Mouse (Mus musculus) NIH3T3 (cell line): ENCODE results near the gene Adgrl3.

ENCODE experiments used
- DNase-seq: peaks from one replicate; pipeline ENCODE4 v3.0.0-alpha.2; 2012; ENCODE audit warnings: low read depth

Gene Adgrl3

GRCm38 (mm10) chr5:81076377-81076776 lies 56.4 kb downstream of the Adgrl3 start:
- no peak for DNase-seq

GRCm38 (mm10) chr5:81077031-81077430 lies 57.1 kb downstream of the Adgrl3 start:
- DNase-seq = peak; percentile 27

DNA sequence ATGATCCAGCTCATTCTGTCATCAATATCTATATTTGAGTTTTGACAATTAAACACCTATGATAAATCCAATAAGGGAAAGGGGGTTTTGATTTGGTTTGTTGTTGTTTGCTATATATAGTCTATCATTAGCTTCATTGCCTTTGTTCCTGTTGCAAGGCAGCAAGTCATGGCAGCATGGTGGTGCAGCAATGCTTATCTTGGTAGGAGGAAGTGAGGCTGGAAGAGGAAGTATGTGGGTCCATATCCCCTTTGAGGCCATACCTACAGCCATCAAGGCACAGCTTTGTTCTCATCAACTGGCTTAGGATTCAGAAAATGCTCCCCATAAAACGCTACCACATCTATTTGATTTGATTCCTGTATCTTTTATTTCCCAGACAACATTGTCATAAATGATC lies 58.1 kb downstream of the Adgrl3 start:
- DNase-seq = no peak

GRCm38 (mm10) chr5:81083698-81084360 lies 63.9 kb downstream of the Adgrl3 start:
- peak; percentile 70 for DNase-seq

DNA sequence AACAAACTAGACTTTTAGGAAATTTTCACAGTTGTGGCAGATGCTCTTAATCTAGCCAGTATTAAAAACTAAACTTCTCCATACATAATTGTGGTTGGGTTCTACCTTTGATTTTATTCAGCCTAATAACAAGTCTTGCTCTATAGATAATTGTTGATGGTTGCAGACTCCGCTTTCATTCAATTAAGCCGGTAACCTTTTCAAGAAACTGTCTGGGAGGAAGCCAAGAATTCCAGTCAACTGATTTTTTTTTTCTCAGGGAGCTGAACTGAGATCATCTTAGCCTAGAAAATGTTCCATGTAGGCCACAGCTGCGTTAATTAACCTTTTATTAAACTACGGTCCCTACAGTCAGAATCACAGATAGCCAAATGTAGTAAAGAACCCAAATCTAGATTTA lies 65.2 kb downstream of the Adgrl3 start:
- peak; percentile 43 for DNase-seq

DNA sequence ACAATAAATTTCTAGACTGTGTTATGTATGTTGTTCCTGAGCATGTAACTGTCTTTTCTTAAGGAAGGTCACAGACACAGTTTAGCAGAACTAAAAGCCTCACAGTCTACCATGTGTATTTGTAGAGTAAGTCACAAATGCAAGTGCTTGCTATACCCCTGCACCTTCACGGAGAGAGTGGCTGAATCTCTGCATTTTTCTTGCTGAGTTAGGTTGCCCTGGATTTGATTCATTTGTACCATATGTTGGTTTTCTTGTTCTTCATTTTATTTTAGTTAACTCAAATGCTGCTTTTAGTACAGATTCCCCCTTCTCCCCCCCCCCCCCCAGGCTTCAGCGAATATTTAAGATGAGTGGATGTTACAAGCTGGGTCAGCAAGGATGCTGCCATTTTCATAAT lies 68.7 kb downstream of the Adgrl3 start:
- no peak for DNase-seq

GRCm38 (mm10) chr5:81094618-81095017 lies 74.7 kb downstream of the Adgrl3 start:
- peak; percentile 72 for DNase-seq

- DNase-seq = no peak
Measured at GRCm38 (mm10) chr5:81097131-81097530, 77.2 kb downstream of the Adgrl3 start.

GRCm38 (mm10) chr5:81107431-81107830 lies 87.5 kb downstream of the Adgrl3 start:
- DNase-seq = peak; percentile 55

DNA sequence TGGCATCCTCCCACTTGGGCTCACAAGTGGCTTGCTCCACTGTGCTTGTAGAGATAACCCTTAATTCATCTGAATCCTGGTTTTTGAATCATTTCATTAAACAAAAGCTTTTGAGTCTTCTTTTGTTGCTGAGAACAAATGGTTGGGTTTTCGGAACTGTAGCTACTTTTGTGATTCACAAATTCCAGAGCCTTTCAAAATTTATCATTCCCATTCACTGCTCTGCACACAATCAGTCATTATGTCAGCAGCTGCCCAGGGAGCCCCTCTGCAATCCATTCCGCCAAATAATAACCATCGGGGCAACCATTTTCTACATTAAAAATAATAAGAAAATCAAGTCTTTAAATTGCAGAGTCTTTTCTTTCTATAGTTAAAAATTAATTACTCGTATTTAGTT lies 104.5 kb downstream of the Adgrl3 start:
- DNase-seq = no peak

GRCm38 (mm10) chr5:81127639-81128038 lies 107.7 kb downstream of the Adgrl3 start:
- DNase-seq = no peak

GRCm38 (mm10) chr5:81136394-81136793 lies 116.5 kb downstream of the Adgrl3 start:
- no peak for DNase-seq

GRCm38 (mm10) chr5:81155791-81156190 lies 135.9 kb downstream of the Adgrl3 start:
- no peak for DNase-seq

DNA sequence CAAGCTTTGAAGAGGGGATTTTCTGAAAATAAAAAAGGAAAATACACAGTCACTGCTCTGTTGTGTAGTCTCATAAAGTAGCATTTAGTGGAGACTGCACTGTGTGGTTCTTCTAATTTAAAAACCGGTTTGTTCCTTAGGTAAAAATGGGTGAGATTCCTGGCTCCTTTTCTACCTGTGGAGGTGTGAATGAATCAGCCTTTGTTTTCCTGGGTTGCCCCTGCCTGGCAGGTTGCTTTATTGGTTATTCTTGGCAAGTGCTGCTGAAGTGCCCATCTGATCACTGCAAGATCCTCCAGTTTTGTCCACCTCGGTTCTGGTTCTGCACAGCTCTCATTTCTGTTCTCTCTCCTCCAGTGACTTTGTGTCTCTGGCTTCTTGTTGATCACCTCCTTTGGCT lies 136.3 kb downstream of the Adgrl3 start:
- no peak for DNase-seq

DNA sequence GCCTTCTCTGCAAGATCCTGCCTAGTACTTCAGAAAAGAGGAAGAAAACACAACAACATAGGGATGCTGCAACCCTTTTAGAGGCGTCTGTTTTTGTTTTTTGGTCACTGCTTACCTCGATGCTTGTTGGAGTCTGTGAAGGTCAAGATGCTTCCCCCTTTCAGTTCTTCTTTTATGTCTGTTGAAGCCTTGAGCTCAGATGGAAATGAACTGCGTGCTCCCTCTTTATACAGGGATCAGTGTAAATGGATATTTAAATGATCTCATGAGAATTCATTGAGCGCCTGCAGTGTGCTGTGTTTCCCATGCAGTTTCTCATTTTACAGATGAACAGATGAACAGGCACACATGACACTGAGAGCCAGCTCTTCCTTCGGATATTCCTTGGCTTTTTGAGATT lies 136.9 kb downstream of the Adgrl3 start:
- no peak for DNase-seq

DNA sequence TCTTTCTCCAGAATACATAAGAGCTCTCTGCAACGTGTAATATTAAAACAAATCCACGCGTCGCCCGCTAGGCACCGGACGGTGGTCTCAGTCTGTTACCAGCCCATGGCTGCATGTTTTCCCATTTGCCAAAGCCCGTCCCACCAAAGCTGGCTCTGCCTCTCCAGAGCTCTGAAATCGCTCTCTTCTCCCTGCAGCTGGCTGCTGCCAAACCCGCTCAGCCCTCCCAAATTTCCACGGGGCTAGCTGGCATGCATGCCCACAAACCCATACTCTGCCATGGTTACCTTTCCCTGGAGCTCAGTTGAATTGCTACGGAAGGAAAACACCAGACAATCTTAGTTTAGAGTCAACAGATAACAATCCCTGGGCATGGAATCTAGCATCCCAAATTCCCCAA lies 139.1 kb downstream of the Adgrl3 start:
- DNase-seq = no peak

DNA sequence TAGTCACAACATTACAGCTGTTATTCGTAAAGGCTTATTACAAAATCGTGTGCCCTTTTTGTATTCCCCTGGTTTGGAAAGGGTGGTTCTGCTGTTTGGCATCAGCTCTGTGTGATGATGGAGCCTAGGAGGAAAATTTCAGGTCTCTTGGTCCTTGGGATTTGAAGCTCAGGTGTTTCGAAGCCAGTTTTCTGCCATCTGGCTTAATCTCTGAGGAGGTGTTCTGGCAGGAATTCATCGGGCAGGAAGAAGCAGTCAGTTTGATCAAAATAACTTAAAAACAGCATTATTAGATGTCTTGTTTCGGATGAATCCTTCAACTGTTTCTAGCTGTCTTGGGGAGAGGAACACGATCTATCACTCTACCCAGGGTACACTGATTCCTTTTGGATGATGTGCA lies 140.5 kb downstream of the Adgrl3 start:
- DNase-seq = no peak

- peak; percentile 64 for DNase-seq
Measured at GRCm38 (mm10) chr5:81188871-81189485, 169.0 kb downstream of the Adgrl3 start.

DNA sequence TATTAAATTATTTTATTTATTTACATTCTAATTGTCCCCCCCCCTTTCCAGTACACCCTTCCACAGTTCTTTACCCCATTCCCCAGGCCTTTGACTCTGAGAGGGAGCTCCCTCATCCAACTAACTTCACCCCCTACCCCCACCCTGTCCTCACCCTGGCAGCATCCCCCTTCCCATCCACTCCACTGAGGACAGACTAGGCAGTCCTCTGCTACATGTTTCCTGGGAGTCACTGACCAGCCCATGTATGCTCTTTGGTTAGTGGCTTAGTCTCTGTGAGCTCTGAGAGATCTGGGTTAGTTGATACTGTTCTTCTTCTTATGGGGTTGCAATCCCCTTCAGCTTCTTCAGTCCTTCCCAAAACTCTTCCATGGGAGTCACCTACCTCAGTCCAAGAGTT lies 180.4 kb downstream of the Adgrl3 start:
- no peak for DNase-seq

GRCm38 (mm10) chr5:81201885-81202284 lies 181.9 kb downstream of the Adgrl3 start:
- DNase-seq = no peak

DNA sequence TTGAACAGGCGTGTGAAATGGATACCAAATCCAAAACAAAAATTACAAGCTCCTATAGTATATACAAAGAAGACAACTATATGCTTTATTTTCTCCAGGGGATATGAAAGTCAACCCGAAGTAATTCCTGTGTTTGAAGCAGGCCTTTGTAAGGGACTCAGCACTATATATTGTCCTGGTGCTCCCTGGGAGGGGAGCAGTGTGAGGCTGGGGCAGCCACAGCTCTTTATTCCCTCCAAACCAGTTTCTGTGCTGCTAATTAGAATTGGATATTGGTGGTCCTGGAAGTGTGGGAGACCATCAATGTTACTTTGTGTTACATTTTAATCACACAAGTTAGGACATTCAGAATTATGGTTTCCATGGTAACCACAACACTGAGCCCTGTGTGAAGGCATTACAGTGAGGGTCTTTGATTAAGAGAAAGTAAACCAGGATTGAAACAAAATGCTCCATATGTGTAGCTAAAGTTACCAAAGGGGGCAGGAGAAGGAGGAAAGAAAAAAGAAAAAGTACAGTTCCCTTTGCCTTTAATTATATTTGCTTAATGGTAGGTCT lies 198.6 kb downstream of the Adgrl3 start:
- DNase-seq = no peak

- peak; percentile 85 for DNase-seq
Measured at GRCm38 (mm10) chr5:81224465-81224864, 204.5 kb downstream of the Adgrl3 start.

- DNase-seq = no peak
Measured at GRCm38 (mm10) chr5:81225486-81225885, 205.5 kb downstream of the Adgrl3 start.

- DNase-seq = peak; percentile 64
Measured at GRCm38 (mm10) chr5:81227256-81227655, 207.3 kb downstream of the Adgrl3 start.
